8 mouse cellular contexts compared by ENCODE assay signal in the genomic region with DNA sequence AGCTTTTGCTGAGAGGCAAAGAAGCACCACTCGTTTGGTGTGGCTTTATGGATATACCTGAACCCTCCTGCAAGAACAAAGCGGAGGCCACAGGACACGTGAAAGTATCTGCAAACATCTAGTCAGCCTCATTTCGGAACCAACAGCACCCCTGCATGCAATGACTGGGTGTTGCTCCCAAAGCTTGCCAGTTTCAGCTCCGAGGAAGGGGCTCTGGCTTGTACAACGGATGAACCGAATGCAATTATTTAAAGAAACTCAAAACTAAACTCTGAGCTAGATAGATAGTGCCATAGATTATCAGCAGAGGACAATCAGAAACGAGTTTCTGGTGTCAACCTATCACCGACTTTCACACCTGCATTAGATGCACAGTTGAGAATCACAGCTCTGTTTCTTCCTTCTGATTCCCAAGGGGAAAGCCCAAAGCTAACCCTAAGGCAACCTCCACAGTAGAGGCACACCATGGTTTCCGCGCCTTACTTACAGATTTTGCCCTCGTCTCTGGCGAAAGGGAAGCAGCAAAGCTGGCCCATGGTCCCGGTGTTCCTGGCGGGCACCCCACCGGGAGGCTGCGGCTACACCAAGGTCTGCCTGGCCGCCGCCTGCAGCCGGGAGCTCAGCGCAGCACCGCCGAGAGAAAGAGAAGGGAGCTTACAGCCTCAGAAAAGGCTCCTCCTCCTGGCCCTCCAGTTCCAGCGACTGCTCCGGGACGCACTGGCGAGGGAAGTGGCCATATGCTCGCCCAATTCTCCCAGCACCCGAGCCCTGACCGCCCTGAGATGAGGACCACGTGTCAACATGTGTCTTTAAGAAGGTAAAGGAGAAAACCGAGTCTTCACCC.
DNase-seq lines count a peak whose midpoint lies in the region; ATAC-seq and TF ChIP-seq lines count a peak whose summit lies in the region.

No protein-coding gene starts in this region.

- H3K27me3 ChIP-seq in liver, embryonic 14.5 days (ENCODE audit: control insufficient read depth, insufficient read depth, low read length): peaks cover 3% of the 10 kb centered on the region; the same call in 1 of the 2 replicates
- no peaks in the 10 kb centered on the region for H3K27me3 ChIP-seq in neural tube, embryonic 11.5 days (ENCODE audit: control insufficient read depth, insufficient read depth, low read length)

- TF ChIP-seq EP300 in liver, embryonic 14.5 days (IDR thresholded peaks at IDR 0.05; ENCODE audit: low read depth): no peak

- no peaks in the 10 kb centered on the region for H3K36me3 ChIP-seq in liver, embryonic 14.5 days (replicated peaks; ENCODE audit: control insufficient read depth, insufficient read depth, low read depth)
- H3K36me3 ChIP-seq in neural tube, embryonic 11.5 days (ENCODE audit: control insufficient read depth, insufficient read depth, low read length): no peaks in the 10 kb centered on the region

- H3K27ac ChIP-seq in liver, embryonic 14.5 days: no peak overlapping the region
- no peak overlapping the region for H3K27ac ChIP-seq in neural tube, embryonic 11.5 days (ENCODE audit: low read depth, low read length)

- intact Hi-C loops in heart, postnatal 36 days (cut with DNase I): no loop called here

- ATAC-seq in liver, embryonic 14.5 days (ENCODE audit: insufficient read depth): no peak
- ATAC-seq in neural tube, embryonic 11.5 days (ENCODE audit: insufficient read depth, low FRiP score, low TSS enrichment): peak; percentile 77

- 16% methylated on average over 32 of the region's 32 CpGs for WGBS in liver, embryonic 14.5 days (ENCODE audit: insufficient replicate concordance)
- WGBS in neural tube, embryonic 11.5 days: 16% methylated on average over 32 of the region's 32 CpGs

- H3K9ac ChIP-seq in liver, embryonic 14.5 days (replicated peaks): no peak overlapping the region
- H3K9ac ChIP-seq in neural tube, embryonic 11.5 days (ENCODE audit: low read length): peak overlapping the region; percentile 53

- H3K9me3 ChIP-seq in liver, embryonic 14.5 days (ENCODE audit: control insufficient read depth, low read length): no peaks in the 10 kb centered on the region
- no peaks in the 10 kb centered on the region for H3K9me3 ChIP-seq in neural tube, embryonic 11.5 days (ENCODE audit: control insufficient read depth, low read length)

- peak overlapping the region; percentile 10 to 23; a peak in 2 of 4 replicates for H3K4me3 ChIP-seq in liver, embryonic 14.5 days (ENCODE audit: insufficient read depth in 1 of 2, low read depth in 2 of 2, low read length in 2 of 2)
- peak overlapping the region; percentile 31 for H3K4me3 ChIP-seq in neural tube, embryonic 11.5 days (ENCODE audit: low read depth, low read length)

- TF ChIP-seq CTCF in liver, embryonic 14.5 days (IDR thresholded peaks at IDR 0.05; ENCODE audit: low read depth): 0 out of 2 replicates have a peak, but pooled peaks have one; percentile 21

- H3K4me2 ChIP-seq in liver, embryonic 14.5 days (ENCODE audit: low read depth): peak overlapping the region; percentile 57
- peak overlapping the region; percentile 70 for H3K4me2 ChIP-seq in neural tube, embryonic 11.5 days (ENCODE audit: low read depth)

- no peaks in the 10 kb centered on the region for H3K4me1 ChIP-seq in liver, embryonic 14.5 days (replicated peaks; ENCODE audit: control insufficient read depth in 2 of 2, insufficient read depth in 2 of 2, low read length in 1 of 2)
- H3K4me1 ChIP-seq in neural tube, embryonic 11.5 days (ENCODE audit: control insufficient read depth, insufficient read depth, low read length): no peaks in the 10 kb centered on the region

- DNase-seq in R1 (ENCODE audit: low read depth, low spot score): peak; percentile 43
- peak; percentile 85 to 88 for DNase-seq in cerebellum, postnatal 10 days
- peak; percentile 34 to 68 for DNase-seq in frontal cortex, postnatal 10 days (ENCODE audit: low spot score in 2 of 2)
- peak; percentile 51 to 55 for DNase-seq in heart, postnatal 36 days
- peak; percentile 28 to 60 for DNase-seq in kidney, postnatal 36 days
- DNase-seq in liver, embryonic 14.5 days (ENCODE audit: low read depth in 3 of 3, low spot score in 3 of 3): no peak
- peak; percentile 65 for DNase-seq in neural tube, embryonic 11.5 days (ENCODE audit: low spot score)
- peak; percentile 29 for DNase-seq in urinary bladder, adult 2 months (ENCODE audit: low spot score)

Comparison
In these comparisons a context has a peak if more than half of its experiments do, and no peak if none do; other contexts are left out.
1. DNase-seq: peak in R1 (single experiment), cerebellum, postnatal 10 days (2 of 2), frontal cortex, postnatal 10 days (2 of 2), heart, postnatal 36 days (2 of 2), kidney, postnatal 36 days (2 of 2), neural tube, embryonic 11.5 days (single experiment) and urinary bladder, adult 2 months (single experiment); none in liver, embryonic 14.5 days (0 of 3).